Mouse (Mus musculus) embryo, embryonic 11 days (tissue): ENCODE data around the gene Bysl.
"Not testable (repeated sequence)": the region's sequence is repeated elsewhere in the genome, so short reads cannot be mapped to it uniquely, and the experiment has no call there.

Source experiments
- DNase-seq: peaks from one replicate; pipeline ENCODE4 v3.0.0-alpha.2; 2015

Gene Bysl

GRCm38 (mm10) chr17:47618556-47619311, 7.4 kb upstream of the Bysl start:
- no peak for DNase-seq

- DNase-seq = no peak
Measured at GRCm38 (mm10) chr17:47617605-47618307, 6.5 kb upstream of the Bysl start.

DNA sequence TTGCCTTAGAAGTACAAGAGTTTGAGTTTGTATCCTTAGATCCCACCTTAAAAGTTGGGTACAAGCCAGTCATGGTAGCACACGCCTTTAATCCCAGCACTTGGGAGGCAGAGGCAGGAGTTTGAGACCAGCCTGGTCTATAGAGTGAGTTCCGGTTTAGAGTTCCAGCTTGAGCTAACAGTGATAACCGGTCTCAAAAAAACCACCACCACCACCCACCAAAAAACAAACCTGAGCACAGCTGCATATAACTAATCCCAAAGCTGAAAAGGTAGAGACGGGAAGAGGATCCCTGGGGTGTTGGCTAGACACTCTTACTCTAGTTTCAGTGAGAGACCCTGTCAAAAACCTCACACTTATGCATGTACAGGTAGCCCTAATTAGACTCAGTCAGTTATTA, 5.4 kb upstream of the Bysl start:
- no peak for DNase-seq

DNA sequence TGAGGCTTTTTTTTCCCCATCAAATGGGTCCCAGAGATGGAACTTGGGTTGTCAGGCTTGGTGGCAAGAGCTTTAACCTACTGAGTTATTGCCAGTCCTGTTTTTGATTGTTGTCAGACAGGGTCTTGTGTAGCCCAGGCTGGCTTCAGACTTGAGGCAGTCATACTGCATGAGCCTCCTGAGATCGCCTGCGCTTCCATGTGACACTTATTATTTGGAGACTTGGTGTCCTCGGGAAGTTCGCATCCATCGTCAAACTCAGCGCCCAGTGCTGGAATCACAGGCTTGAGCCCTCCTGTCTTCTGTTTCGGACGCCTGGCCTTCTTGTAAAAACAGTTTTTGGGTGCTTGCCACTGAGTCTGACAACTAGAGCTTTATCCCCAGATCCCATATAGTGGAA, 4.8 kb upstream of the Bysl start:
- no peak for DNase-seq

DNA sequence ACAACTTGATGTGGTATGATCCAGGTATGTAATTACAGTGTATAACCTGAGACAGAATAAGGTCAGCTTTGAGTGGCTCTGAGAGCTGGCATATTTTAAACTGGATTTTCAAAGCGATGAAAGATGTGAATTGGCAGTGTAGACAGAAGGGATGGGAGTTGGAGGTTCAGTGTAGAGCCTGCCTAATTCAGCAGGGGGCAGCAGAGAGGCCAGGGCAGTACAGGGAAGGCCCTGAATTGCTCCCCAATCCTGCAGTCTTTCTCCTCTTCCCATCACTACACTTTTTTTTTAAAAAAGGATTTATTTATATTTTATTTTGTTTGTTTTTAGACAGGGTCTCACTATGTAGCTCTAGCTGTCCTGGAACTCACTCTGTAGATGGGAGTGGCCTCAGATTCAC, 2.7 kb upstream of the Bysl start:
- no peak for DNase-seq

DNA sequence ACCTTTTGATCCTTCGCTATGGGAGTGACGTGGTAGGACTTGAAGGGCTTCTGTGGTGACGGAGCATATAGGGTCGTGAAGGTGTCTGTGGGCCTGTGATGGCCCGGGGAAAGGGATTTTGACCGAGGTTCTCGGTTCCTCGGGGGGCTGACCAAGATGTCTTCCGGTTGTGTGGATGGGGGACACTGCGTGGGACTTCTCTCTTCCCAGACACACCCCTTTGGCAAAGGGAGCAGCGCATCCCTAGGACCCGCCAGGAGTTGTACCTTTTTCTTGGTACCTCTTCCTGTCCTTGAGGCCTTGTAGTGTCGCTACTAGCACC, 330 bp upstream of the Bysl start:
- no peak for DNase-seq

DNA sequence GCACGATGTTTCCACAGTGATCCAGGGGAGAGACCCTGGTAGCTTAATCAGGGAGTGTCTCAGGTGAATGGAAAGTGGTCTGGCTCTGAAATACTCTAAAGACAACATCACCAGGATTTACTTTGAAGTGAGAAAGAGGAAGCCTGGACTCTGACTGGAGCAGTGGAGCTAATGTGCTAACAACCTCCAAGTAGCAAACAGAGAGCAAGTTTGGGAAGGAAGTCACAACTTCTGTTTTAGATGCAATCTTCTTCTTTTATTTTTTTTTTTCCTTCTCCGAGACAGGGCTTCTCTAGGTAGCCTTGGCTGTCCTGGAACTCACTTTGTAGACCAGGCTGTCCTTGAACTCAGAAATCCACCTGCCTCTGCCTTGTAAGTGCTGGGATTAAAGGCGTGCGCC, 2.1 kb downstream of the Bysl start:
- DNase-seq = no peak

- no peak for DNase-seq
Measured at GRCm38 (mm10) chr17:47606220-47606619, 5.1 kb downstream of the Bysl start.

DNA sequence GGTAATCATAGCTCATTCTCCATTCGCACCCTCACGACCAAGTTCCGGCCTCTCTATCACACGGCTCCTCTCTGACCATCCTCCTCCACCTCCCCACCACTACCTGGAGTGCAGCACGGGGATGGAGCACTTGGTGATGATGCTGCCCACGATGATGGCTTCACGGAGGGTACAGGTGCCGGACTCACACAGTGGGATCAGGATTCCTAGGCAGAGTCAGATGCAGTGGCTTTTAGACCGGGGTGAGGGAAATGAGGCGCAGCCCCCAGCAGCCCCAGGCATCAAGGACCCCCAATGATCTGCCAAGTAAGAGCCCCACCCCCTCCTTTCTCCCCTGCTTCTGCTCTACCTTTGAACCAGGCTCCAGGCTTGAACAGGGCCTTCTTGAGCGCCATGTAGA, 9.0 kb downstream of the Bysl start:
- DNase-seq = no peak

DNA sequence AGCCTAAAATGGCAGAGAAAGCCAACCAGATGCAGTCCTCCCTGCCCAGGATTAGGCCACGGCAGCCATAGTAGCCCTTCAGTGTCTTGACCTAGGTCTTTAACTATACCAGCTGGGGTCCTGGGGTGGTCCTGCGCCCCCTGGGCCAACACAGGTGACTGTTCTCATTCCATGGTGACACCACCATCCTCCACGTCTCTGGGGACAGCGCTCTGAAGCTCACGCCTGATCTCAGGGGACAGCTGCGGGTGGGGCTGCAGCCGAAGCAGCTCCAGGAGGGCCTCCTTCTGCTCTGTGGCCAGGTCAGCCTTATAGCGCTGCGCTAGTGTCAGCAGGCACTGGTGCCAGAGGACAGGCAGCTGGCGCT, 9.9 kb downstream of the Bysl start:
- DNase-seq = no peak

DNA sequence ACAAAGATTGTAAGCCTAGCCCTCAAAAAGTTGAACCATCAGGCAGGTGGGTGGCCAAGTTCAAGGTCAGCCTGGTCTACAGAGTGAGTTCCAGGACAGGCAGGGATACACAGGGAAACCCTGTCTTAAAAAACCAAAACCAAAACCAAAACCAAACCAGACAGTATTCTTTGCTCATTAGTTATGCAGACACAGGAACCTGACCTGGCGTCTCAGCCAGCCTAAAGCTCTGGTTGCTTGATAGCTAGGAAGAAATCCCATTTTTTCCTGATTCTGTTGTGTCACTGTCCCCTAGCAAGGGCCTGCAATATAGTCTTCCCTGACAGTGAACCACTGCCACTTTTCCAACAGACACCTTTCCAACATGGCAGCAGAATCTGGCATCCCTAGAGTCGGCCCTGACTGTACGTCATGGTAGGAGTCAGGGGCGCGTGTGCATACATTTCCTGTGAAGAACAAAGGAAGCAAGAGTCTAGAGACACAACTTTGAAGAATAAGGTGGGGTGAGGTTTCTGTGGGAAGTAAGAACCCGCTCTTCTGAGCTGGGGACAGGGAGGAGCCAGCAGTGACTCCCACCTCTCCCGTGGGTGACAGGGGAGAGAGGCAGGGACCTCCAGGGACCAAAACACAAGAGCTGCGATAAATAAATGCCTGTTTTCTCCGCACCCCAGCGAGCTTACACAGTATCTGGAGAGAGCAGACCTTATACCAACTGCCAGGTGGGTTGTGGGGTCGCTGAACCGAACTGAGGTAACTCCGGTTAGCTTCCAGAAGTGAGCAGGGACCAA, 10.5 kb downstream of the Bysl start:
- no peak for DNase-seq

- no peak for DNase-seq
Measured at GRCm38 (mm10) chr17:47599511-47600297, 11.6 kb downstream of the Bysl start.

GRCm38 (mm10) chr17:47598580-47599304, 12.6 kb downstream of the Bysl start:
- not testable (repeated sequence) for DNase-seq

- DNase-seq = peak; percentile 59
Measured at GRCm38 (mm10) chr17:47597838-47598579, 13.3 kb downstream of the Bysl start.

DNA sequence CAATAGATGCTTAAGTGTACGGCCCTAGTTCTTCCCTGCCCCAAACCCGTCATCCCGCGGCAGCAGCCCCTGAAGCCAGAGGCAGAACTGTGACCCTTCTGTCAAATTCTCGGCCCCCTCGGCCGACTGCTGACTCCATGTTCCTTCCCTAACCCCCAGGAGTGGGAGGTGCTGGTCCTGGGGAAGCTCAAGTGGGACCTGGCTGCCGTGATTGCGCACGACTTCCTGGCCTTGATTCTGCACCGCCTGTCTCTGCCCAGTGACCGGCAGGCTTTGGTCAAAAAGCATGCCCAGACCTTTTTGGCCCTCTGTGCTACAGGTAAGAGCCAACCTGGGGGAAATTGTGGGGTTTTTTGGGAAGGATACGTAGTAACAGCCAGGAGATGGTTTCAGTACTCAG, 14.0 kb downstream of the Bysl start:
- DNase-seq = no peak

DNA sequence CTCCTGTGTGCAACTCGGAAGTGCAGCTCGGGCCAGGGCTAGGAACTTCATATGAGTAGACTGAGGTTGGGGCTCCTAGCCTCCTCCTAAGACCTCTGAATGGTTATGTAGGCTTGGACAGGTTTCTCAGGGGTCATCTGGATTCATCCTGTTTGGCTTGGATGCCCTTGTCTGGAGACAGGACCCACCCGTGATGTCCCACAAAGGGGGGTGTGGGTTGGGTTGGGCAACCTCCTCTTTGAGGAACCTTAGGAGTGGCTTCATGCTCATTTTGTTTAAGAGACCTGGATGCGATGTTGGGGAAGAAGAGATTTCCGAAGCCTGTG, 14.5 kb downstream of the Bysl start:
- DNase-seq = no peak

- no peak for DNase-seq
Measured at GRCm38 (mm10) chr17:47596162-47596838, 15.0 kb downstream of the Bysl start.

DNA sequence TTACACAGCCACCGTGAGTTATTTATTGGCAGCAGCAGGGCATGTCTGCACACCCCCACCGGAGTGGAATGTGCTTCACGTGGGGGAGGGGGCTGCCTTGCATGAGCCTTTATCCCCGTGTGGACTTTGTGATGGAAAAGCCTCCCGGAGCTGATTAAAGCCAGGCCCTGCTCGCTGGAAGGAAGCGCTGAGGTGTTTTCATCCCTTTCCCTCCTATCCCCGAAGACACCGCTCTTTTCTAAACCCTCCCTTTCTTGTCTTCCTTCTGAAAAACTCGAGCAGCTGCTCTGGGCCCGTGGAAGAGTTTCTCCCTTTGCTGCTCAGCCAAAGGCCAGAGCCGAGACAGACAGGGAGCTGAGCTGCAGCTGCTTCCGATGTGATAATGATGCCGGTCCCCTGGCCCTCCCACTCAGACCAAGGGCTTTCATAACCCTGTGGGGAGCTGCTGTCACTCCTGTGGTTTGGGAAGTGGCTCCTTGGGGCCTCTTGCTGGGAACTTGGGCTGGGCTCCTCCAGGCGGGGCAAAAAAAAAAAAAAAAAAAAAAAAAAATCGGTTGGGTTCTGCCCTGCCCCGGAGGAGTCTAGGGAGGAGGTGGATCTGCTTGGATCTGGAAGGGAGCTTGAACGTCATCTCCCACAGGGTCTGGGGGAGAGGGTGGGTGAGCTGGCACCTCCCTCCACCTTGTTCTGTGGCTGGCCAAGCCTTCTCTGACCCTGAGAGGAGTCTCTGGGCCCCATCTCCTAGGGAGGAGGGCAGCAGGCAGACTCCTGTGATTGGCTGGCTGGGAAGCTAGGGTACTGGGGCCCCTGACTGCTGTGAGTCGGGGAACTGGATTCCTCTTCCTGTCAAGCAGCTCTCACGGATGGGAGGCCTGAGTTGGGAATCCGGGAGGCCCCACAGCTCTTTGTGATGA, 15.8 kb downstream of the Bysl start:
- DNase-seq = peak; percentile 90

DNA sequence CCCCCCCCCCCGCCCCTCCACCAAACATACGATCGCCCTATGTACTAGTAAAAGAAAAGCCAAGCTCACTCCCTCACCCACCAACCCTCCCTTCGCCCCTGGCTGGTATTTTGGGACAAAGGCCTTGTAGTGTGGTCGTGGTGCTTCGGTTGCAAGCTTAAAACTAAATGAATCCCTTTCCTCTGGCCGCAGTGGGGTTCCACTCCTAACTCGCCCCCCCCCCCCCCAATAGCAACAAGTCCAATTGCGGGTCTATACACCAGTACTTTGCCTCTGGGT, 16.4 kb downstream of the Bysl start:
- peak; percentile 47 for DNase-seq

DNA sequence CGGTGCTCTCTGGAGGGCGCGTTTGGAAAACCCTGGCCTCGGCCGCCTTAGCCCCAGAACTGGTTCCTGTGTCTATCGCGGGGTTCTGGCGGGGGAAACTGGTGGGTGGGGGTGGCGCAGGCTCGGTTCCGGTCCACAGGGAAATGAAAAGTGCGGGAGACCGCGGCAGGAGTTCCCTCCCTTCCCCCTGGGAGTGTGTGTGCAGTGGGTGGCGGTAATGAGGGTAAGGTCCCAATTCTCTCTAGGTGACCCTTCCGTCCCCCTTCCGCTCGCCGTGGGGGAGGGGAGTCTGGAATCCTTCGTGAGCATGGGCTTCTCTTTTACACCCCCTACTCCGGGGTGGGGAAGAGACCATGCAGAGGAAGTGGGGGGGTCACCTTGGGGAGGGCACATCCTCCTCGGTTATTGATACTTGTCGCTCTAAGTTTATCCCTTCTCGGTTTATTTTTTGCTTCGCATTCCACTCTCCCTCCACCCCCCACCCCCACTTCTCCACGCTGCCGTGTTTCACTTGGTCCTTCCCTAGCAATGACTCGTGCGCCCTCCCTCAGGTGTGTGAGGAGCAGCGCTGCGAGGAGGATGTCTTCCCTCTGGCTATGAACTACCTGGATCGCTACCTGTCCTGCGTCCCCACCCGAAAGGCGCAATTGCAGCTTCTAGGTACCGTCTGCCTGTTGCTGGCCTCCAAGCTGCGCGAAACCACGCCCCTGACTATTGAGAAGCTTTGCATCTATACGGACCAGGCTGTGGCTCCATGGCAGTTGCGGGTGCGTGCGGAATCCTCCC, 16.9 kb downstream of the Bysl start:
- DNase-seq = peak; percentile 62
